Mouse (Mus musculus) midbrain, embryonic 12.5 days (tissue): ENCODE results near the gene Ldhb. TPM values are rescaled to one million over a fixed set of nuclear protein-coding genes. Genes with fewer than 3 reads are reported as not detected.

Source experiments
- ATAC-seq: fragments of 200-750 bp; cut with Nextera tagmentation; 2 replicates; pipeline ENCODE4 v1.8.0; 2017; ENCODE audit warnings: low read depth, moderate TSS enrichment, moderate library complexity; ENCODE audit not compliant: low FRiP score
- H3K27ac ChIP-seq: fragments of 300-500 bp; sonication (generic); replicated peaks from 2 replicates; pipeline ENCODE4 v1.5.1; 2016; ENCODE audit warnings: mild to moderate bottlenecking
- H3K27me3 ChIP-seq: fragments of 300-500 bp; sonication (generic); 2 replicates; pipeline ENCODE4 v1.6.1; 2016; ENCODE audit warnings: mild to moderate bottlenecking
- H3K36me3 ChIP-seq: fragments of 300-500 bp; sonication (generic); 2 replicates; pipeline ENCODE4 v1.6.1; 2016
- H3K4me1 ChIP-seq: fragments of 300-500 bp; sonication (generic); 2 replicates; pipeline ENCODE4 v1.6.1; 2016
- H3K4me2 ChIP-seq: fragments of 300-500 bp; sonication (generic); replicated peaks from 2 replicates; pipeline ENCODE4 v1.6.1; 2016; ENCODE audit warnings: mild to moderate bottlenecking, moderate library complexity
- H3K4me3 ChIP-seq: fragments of 300-500 bp; sonication (generic); 2 replicates; pipeline ENCODE4 v1.5.1; 2016; ENCODE audit warnings: mild to moderate bottlenecking
- H3K9ac ChIP-seq: fragments of 300-500 bp; sonication (generic); replicated peaks from 2 replicates; pipeline ENCODE4 v1.6.1; 2016; ENCODE audit warnings: mild to moderate bottlenecking, moderate library complexity
- H3K9me3 ChIP-seq: fragments of 300-500 bp; sonication (generic); 2 replicates; pipeline ENCODE4 v1.6.1; 2016; ENCODE audit warnings: mild to moderate bottlenecking
- WGBS: fragments of 180-500 bp; shearing (Covaris S2); methylation state at CpG from one replicate; pipeline ENCODE4 v1.1.7; 2016; 5-methylcytosine and 5-hydroxymethylcytosine counted together
- polyA plus RNA-seq: library from polyadenylated mRNA; unstranded; fragments of >200 nt; fragmentation: Nextera tagmentation; extraction: Ambion mirVana; gene quantifications from 2 replicates; pipeline ENCODE4 v1.2.1, GENCODE M21; 2016

Gene Ldhb
- polyA plus RNA-seq, 1 experiment from 2014 or later = 388 TPM

- ATAC-seq = no peak
- H3K4me3 ChIP-seq = no peak overlapping the region
- H3K9ac ChIP-seq = no peak overlapping the region
- H3K4me2 ChIP-seq = no peak overlapping the region
- no peaks in the 10 kb centered on the region for H3K36me3 ChIP-seq
- H3K27ac ChIP-seq = no peak overlapping the region
- WGBS = 83% methylated on average over 8 of the region's 8 CpGs
- H3K9me3 ChIP-seq = no peaks in the 10 kb centered on the region
- H3K4me1 ChIP-seq = no peaks in the 10 kb centered on the region
- no peaks in the 10 kb centered on the region; the same call in 1 of the 2 replicates for H3K27me3 ChIP-seq
These were observed 36.6 kb downstream of the Ldhb start for GRCm38 (mm10) chr6:142471141-142471540.

DNA sequence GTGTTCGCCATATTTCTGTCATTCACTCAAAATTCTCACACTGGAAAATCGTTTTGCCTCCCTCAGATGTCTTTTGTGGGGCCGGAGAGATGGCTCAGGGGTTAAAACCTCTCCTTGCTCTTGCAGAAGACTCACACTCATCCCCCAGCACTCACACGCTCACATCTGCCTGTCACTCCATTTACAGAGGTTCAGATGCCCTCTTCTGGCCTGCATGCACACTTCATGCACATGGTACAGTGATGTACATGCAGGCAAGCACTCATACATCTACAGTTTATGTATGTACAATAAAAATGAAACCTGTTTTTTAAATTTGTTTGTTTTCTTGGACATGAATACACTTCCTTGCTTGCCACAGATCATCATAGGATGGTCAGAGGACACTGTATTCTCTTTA is 38.2 kb downstream of the Ldhb start:
- Histone ChIP-seq H3K4me1 (no peaks in the 10 kb centered on the region), H3K9me3 (no peaks in the 10 kb centered on the region), H3K9ac (no peak overlapping the region), H3K4me3 (no peak overlapping the region), H3K36me3 (no peaks in the 10 kb centered on the region), H3K27ac (no peak overlapping the region), H3K27me3 (no peaks in the 10 kb centered on the region; the same call in 1 of the 2 replicates), H3K4me2 (no peak overlapping the region)
- WGBS = 56% methylated on average over 4 of the region's 4 CpGs
- no peak for ATAC-seq

DNA sequence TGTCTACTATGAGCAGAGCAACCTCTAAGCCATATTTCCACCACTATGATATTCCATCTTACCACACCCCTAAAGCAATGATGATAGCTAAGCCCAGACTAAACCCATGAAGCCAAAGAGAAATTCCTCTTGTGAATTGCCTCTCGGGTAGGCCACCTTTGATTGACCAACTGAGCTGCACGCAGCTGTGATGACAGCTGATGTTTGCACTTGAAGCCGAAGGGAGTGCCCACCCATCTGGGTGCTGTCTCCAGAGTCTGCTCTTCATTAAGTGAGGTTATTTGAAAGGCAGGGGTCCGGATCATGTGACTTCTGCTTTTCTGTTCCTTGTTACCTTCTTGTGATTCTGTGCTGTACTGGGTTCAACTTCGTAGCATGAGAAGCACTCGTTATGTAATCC is 45.6 kb downstream of the Ldhb start:
- no peak overlapping the region for H3K4me2 ChIP-seq
- no peak for ATAC-seq
- H3K27me3 ChIP-seq = no peaks in the 10 kb centered on the region
- H3K9me3 ChIP-seq = no peaks in the 10 kb centered on the region
- H3K36me3 ChIP-seq = no peaks in the 10 kb centered on the region
- peaks cover 4% of the 10 kb centered on the region; the same call in 1 of the 2 replicates for H3K4me1 ChIP-seq
- no peak overlapping the region for H3K9ac ChIP-seq
- no peak overlapping the region for H3K4me3 ChIP-seq
- 70% methylated on average over 6 of the region's 6 CpGs for WGBS
- no peak overlapping the region for H3K27ac ChIP-seq

GRCm38 (mm10) chr6:142459017-142459678 is 48.6 kb downstream of the Ldhb start:
- H3K4me2 ChIP-seq = no peak overlapping the region
- H3K27ac ChIP-seq = peak overlapping the region; percentile 63

GRCm38 (mm10) chr6:142458010-142458409 is 49.7 kb downstream of the Ldhb start:
- Histone ChIP-seq H3K27me3 (no peaks in the 10 kb centered on the region), H3K9me3 (no peaks in the 10 kb centered on the region), H3K4me3 (no peak overlapping the region), H3K27ac (0 out of 2 replicates have a peak overlapping the region, but pooled peaks have one; percentile 49), H3K4me2 (0 out of 2 replicates have a peak overlapping the region, but pooled peaks have one; percentile 16), H3K4me1 (peaks cover 4% of the 10 kb centered on the region; the same call in 1 of the 2 replicates), H3K9ac (no peak overlapping the region), H3K36me3 (no peaks in the 10 kb centered on the region)
- 32% methylated on average over 7 of the region's 7 CpGs for WGBS
- ATAC-seq = peak; percentile 68

More at GRCm38 (mm10) chr6:142459017-142459678, 48.6 kb downstream of the Ldhb start:
- Histone ChIP-seq H3K36me3 (no peaks in the 10 kb centered on the region), H3K9me3 (no peaks in the 10 kb centered on the region), H3K9ac (no peak overlapping the region), H3K27me3 (no peaks in the 10 kb centered on the region), H3K4me3 (no peak overlapping the region), H3K4me1 (peaks cover 4% of the 10 kb centered on the region; the same call in 1 of the 2 replicates)
- ATAC-seq = peak; percentile 64; the same call in 1 of the 2 replicates
- 69% methylated on average over 14 of the region's 14 CpGs for WGBS

GRCm38 (mm10) chr6:142455314-142455996 is 52.3 kb downstream of the Ldhb start:
- H3K9me3 ChIP-seq = no peaks in the 10 kb centered on the region
- 58% methylated on average over 7 of the region's 7 CpGs for WGBS
- H3K27me3 ChIP-seq = no peaks in the 10 kb centered on the region
- H3K9ac ChIP-seq = no peak overlapping the region
- no peak overlapping the region for H3K4me3 ChIP-seq
- H3K27ac ChIP-seq = no peak overlapping the region
- no peaks in the 10 kb centered on the region for H3K36me3 ChIP-seq
- H3K4me2 ChIP-seq = no peak overlapping the region
- no peak; the same call in 1 of the 2 replicates for ATAC-seq
- peaks cover 4% of the 10 kb centered on the region; the same call in 1 of the 2 replicates for H3K4me1 ChIP-seq

DNA sequence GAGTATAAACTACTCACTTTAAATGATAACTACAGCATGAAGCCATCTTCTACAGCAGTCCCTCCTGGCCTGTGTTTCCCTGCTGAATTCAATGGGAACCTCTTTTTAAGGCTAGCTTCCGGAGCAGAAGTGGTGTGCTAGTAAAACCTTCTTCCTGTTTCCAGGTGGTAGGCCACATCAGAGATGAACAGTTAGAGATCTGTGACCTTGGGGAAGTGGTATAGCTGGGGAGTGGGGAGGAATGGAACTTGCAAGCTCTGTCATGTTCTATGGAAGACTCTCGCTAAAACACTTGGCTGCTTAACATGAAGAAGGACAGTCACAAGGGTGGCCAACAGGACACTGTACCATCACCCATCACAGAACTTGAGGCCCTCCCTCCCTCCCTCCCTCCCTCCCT is 54.4 kb downstream of the Ldhb start:
- 86% methylated on average over 2 of the region's 2 CpGs for WGBS
- no peak overlapping the region for H3K9ac ChIP-seq
- peaks cover 4% of the 10 kb centered on the region; the same call in 1 of the 2 replicates for H3K4me1 ChIP-seq
- no peak for ATAC-seq
- no peaks in the 10 kb centered on the region for H3K27me3 ChIP-seq
- H3K4me2 ChIP-seq = no peak overlapping the region
- no peak overlapping the region for H3K4me3 ChIP-seq
- no peaks in the 10 kb centered on the region for H3K9me3 ChIP-seq
- H3K27ac ChIP-seq = no peak overlapping the region
- H3K36me3 ChIP-seq = no peaks in the 10 kb centered on the region

GRCm38 (mm10) chr6:142451381-142451780 is 56.4 kb downstream of the Ldhb start:
- no peaks in the 10 kb centered on the region for H3K9me3 ChIP-seq
- H3K36me3 ChIP-seq = no peaks in the 10 kb centered on the region
- no peak for ATAC-seq
- WGBS = 79% methylated on average over 12 of the region's 12 CpGs
- no peak overlapping the region for H3K4me3 ChIP-seq
- no peak overlapping the region for H3K27ac ChIP-seq
- H3K9ac ChIP-seq = no peak overlapping the region
- no peak overlapping the region for H3K4me2 ChIP-seq
- H3K27me3 ChIP-seq = no peaks in the 10 kb centered on the region
- no peaks in the 10 kb centered on the region for H3K4me1 ChIP-seq

Other genes with a start within 250 kb of the Ldhb start
- 2.5 and 3.5 TPM in 2 replicates for gene Iapp, start 209.5 kb downstream of the Ldhb start, polyA plus RNA-seq
- 0.25 and 0.63 TPM in 2 replicates for gene Slco1a5, start 185.0 kb downstream of the Ldhb start, polyA plus RNA-seq
- 25.7 and 25.9 TPM in 2 replicates for gene Pyroxd1, start 162.3 kb downstream of the Ldhb start, polyA plus RNA-seq
- gene Recql, start 120.9 kb downstream of the Ldhb start, polyA plus RNA-seq = 40.5 and 43.2 TPM in 2 replicates
- 95.9 and 97.5 TPM in 2 replicates for gene Golt1b, start 120.7 kb downstream of the Ldhb start, polyA plus RNA-seq
- gene Spx, start 94.5 kb downstream of the Ldhb start, polyA plus RNA-seq = 2.6 and 4.3 TPM in 2 replicates
- 0.10 TPM in 1 of 2 replicates, not detected in the other for gene Gys2, start 34.8 kb downstream of the Ldhb start, polyA plus RNA-seq
- gene Kcnj8, start 63.7 kb upstream of the Ldhb start, polyA plus RNA-seq = 6.3 and 7.2 TPM in 2 replicates
- gene Abcc9, start 194.4 kb upstream of the Ldhb start, polyA plus RNA-seq = 2.8 and 3.1 TPM in 2 replicates
- 138 and 143 TPM in 2 replicates for gene Cmas, start 248.7 kb upstream of the Ldhb start, polyA plus RNA-seq